Mouse (Mus musculus): ENCODE measurements around the gene Tex44.
"Not testable (repeated sequence)": the region's sequence is repeated elsewhere in the genome, so short reads cannot be mapped to it uniquely, and the experiment has no call there.

The Tex44 gene

GRCm38 (mm10) chr1:86447596-86448171 is 21.6 kb downstream of the Tex44 start:
- peak in 1 of 2 experiments; percentile 54 for DNase-seq (ENCODE audit: low spot score in 2 of 2)

DNA sequence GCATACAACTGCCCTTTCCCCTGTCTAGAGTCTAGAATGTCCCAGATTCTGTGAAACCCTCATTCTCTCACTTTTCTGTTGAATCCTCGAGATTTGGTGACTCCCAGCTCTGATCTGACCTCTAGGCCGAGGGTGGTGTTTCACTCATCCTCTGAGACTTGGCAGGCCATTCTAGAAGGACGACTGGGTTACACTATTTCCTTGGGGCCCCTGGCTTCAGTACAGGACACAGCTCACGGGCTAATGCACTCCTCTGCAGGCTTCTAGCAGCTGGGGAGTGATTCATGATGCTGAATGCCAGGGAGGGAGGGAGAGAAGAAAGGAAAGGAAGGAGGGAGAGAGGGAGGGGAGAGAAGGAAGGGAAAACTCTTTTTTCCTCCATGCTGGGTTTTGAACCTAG is 22.1 kb downstream of the Tex44 start:
- no peak for DNase-seq (ENCODE audit: low spot score in 2 of 2)

DNA sequence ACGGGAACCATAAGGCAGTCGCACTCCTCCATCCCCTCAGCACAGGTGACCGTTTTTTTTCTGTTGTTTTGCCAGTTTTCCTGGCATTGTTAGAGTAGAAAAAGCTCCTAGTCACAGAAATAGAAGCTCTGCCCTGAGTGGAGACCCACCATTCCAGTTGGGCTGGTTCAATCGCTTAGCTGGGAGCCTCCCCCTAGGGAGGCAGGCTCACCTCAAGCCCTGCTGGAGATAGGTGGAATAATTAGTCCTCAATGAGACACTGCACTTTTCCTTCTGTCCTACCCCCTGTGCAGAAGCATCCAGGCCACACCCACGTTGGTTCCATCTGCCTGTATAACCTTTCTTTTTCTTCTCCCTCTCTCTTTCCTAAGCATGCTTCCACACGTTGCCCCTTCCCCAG is 23.8 kb downstream of the Tex44 start:
- DNase-seq (ENCODE audit: low spot score in 2 of 2), result no peak

DNA sequence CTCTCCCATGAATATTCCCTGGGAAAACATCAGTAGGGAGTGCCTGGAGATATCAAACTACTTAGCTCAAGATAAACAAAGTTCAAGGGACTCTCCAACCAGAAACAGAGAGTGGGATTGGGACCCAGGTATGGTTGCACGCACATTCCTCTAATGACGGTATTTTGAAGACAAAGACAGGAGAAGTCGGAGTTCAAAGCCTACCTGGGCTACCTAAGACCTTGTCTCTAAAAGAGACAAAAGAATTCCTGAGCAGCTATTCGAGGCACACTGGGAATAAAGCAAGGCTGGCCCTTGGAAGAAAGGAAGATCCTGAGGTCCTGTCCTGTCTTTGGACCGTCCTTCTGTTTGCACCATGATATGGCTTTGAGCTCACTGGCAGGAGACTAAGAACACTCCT is 26.6 kb downstream of the Tex44 start:
- DNase-seq (ENCODE audit: low spot score in 2 of 2), result no peak

DNA sequence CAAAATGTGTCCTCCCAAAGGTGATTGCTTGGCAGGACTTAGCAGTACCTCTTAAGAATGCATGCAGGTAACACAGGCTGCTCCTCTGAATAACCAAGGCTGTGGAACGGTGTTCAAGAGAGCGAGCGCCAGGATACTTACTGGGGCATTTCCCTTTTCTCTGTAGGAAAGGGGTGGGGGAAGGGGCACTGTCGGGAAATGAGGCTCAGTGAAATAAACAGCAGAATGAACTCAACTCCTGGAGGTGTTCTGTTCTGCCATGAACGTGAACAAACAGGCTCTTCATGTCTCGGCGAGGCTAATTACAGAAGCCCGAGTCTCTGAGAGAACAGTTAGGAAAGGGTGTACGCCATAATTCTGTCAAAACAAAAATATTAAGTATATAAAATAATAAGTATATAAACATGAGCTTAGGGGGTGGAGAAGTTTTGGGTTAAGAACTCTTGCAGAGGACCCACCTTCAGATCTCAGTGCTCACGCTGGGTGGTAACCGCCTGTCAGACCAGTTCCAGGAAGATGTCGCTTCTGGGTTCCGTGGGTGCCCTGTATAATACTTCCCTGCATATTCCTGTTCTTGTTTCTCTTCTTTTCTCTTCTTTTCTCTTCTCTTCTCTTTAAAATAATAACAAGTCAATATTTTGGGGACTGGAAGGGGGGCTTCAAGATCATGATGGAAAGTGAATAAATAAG is 30.9 kb downstream of the Tex44 start:
- DNase-seq (ENCODE audit: low spot score in 2 of 2), result no peak

DNA sequence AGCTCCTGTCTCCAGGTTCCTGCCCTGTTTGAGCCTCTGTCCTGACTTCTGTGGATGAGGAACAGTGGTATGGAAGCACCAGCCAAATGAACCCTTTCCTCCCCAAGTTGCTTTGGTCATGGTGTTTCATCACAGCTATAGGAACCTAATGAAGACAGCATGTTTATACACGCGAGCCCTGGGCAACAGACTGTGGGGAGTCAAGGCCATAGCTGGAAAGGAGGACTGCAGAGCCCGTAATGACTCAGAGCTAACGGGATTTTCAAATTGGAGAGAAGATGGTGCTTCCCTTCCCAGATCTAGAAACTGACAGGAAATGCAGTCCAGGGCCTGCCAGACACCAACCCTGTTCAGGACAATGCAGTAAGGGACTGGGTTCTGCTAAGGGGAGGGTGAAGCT is 33.2 kb downstream of the Tex44 start:
- no peak for DNase-seq (ENCODE audit: low spot score in 2 of 2)

- DNase-seq (ENCODE audit: low spot score in 2 of 2), result no peak
Observed at GRCm38 (mm10) chr1:86464223-86464874, 38.2 kb downstream of the Tex44 start.

DNA sequence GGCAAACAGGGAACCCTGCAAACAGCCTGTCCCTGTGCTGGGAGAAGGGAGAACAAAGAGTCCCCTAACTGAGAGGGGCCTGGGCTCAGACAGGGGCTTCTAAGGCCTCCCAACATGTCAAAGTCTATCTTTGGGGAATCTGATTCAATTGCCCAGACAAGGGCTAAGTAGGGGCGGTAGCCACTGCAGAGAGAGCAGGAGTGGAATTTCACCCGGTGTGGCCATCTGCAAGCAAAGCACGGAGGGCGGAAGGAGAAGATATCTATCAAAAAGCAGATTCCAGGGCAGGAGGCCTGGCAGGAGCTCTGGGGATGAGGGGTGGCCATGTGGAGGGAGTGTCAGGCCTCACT is 38.7 kb downstream of the Tex44 start:
- DNase-seq (ENCODE audit: low spot score in 2 of 2), result no peak

DNA sequence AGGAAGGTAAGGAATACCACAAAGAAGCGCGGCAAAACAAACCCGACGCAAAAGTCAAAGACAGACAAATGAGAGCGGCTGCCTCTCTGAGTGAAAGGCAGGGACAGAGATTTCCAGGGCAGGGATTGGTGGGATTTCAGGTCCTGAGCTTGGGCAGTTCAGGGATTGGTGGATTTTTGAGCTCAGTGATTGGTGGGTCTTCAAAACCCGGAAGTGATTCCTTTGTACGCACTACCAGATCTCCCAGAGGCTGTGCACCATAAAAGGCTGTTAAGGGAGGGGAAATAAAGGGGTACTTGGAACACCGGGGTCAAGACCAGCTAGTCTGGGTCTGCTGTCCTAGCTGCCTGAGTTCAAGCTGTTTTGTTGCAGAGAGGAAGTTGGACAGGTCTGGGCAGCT is 41.3 kb downstream of the Tex44 start:
- no peak for DNase-seq (ENCODE audit: low spot score in 2 of 2)

- no peak for DNase-seq (ENCODE audit: low spot score in 2 of 2)
Observed at GRCm38 (mm10) chr1:86469876-86470275, 43.7 kb downstream of the Tex44 start.

GRCm38 (mm10) chr1:86470519-86471181 is 44.5 kb downstream of the Tex44 start:
- no peak for DNase-seq (ENCODE audit: low spot score in 2 of 2)

DNA sequence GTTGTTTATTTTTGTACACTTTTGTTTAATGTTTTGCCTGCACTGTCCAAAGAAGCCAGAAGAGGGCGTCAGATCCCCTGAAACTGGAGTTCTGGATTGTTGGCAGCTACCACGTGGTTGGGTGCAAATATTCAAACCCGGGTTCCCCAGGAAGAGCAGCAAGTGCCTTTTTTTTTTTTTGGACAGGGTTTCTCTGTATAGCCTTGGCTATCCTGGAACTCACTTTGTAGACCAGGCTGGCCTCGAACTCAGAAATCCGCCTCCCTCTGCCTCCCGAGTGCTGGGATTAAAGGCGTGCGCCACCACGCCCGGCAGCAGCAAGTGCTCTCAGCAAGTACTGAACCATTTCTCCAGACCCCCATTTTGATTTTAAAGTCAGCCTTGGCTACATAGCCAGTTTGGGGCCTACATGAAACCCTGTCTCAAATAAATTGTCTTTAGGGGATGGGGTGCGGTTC is 45.4 kb downstream of the Tex44 start:
- DNase-seq (ENCODE audit: low spot score in 2 of 2), result not testable (repeated sequence)

DNA sequence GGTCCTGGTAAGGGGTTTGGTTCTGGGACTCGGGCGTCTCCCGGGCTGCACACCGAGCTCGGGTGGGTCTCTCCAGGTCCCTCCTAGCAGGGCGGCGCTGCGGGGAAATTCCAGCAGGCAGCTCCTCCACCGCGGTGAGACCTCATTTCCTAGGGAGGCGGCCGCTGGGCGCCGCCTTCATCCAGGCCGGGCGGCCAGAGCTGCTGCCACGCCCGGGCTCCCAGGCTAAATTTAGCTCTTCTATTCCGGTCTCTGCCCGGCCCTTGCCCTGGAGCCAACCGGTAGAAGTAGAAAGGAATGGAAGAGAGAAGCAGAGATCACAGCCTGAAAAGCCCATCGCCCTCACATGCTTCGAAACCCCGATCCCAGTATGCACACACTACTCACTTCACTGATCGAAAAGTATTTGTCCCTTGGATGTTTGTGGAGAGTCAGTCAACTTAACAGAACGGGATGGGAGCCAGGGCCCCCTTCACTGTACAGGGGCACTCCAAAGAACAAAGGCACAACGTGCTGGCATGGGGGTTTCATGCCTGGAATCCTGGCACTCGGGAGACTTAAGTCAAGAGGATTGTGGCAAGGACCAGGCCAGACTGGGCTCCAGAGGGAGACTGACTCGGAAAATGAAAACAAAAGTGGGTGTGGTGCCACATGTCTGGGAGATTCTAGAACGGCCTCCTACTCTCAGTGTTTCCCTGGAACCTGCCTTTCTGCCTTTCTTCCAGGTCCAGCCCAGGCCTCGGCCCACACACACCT is 46.2 kb downstream of the Tex44 start:
- no peak for DNase-seq (ENCODE audit: low spot score in 2 of 2)

DNA sequence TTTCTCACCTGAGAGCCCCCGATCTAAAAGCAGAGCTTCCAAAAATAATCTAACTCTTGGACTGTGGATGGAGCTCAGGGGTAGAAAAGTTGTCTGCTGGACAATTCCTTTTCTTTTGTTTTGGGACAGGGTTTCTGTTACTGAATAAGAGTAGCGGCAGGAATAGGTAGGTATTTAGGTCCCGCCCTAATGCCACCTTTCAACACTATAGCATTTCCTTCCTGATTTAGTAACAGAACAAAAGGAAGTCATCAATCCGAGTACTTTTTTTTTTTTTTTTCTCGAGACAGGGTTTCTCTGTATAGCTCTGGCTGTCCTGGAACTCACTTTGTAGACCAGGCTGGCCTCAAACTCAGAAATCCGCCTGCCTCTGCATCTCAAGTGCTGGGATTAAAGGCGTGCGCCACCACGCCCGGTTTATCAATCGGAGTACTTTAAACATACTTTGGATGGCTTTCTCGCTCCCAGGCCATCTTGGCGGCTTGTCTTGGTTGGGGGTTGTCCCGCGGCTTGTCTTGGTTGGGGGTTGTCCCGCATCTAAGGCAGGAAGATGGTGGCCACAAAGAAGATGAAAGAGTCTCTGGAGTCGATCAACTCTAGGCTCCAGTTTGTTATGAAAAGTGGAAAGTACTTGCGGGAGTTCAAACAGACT is 47.1 kb downstream of the Tex44 start:
- no peak for DNase-seq (ENCODE audit: low spot score in 2 of 2)

Data from cerebellum, postnatal 4 days (tissue).